Comparison of ENCODE assay signal across 9 mouse cellular contexts in genomic region chr12:31996877-31997276, GRCm38 (mm10). TPM values are rescaled to one million over a fixed set of nuclear protein-coding genes. Genes with fewer than 3 reads are reported as not detected.
A peak's percentile ranks its signal among the peaks of the same experiment; 100 is the strongest.
DNase-seq lines count a peak whose midpoint lies in the region; ATAC-seq and TF ChIP-seq lines count a peak whose summit lies in the region.
"Had no signal": no experiment of that assay in that cellular context is flagged by ENCODE, and none has a peak within 500 bp of the region (broad histone marks: within the 10 kb centered on the region; RNA-seq: fewer than 3 reads in every experiment).

No protein-coding gene starts in this region.

- H3K4me1 ChIP-seq in heart, embryonic 13.5 days, result peaks cover 36% of the 10 kb centered on the region

- no peak overlapping the region for H3ac ChIP-seq in myocyte (ENCODE audit: control insufficient read depth, insufficient read length)

- H3K4me2 ChIP-seq in heart, embryonic 13.5 days, result no peak overlapping the region
- peak overlapping the region; percentile 37 for H3K4me2 ChIP-seq in myocyte (ENCODE audit: low read depth)
- H3K4me2 ChIP-seq: hindbrain, embryonic 14.5 days had no signal

- intact Hi-C loops in heart, postnatal 25 days (cut with DNase I), result no loop called here

- no peak overlapping the region for H3K4me3 ChIP-seq in heart, embryonic 13.5 days
- H3K4me3 ChIP-seq in myocyte, result no peak overlapping the region

- H3K9ac ChIP-seq in heart, embryonic 13.5 days, result no peak overlapping the region
- H3K9ac ChIP-seq: hindbrain, embryonic 14.5 days had no signal

- WGBS in heart, embryonic 13.5 days, result 48% methylated on average over 5 of the region's 5 CpGs

- DNase-seq in heart, postnatal 25 days (ENCODE audit: low spot score), result no peak
- peak; percentile 5 to 8 for DNase-seq in kidney, postnatal 36 days
- DNase-seq in layer of hippocampus, adult 9-10 months (ENCODE audit: low spot score), result no peak
- no peak for DNase-seq in adrenal gland, postnatal 4 days (ENCODE audit: low spot score in 2 of 2)

- no peaks in the 10 kb centered on the region for H3K27me3 ChIP-seq in heart, embryonic 13.5 days (replicated peaks)
- H3K27me3 ChIP-seq in myocyte (ENCODE audit: control insufficient read depth, insufficient read depth, insufficient read length), result no peaks in the 10 kb centered on the region

- H3K27ac ChIP-seq in heart, embryonic 13.5 days (replicated peaks), result peak overlapping the region; percentile 48
- H3K27ac ChIP-seq: hindbrain, embryonic 14.5 days had no signal

- no peaks in the 10 kb centered on the region for H3K36me3 ChIP-seq in heart, embryonic 13.5 days
- H3K36me3 ChIP-seq in myocyte (ENCODE audit: control insufficient read depth, insufficient read depth), result peaks cover 7% of the 10 kb centered on the region

- no peaks in the 10 kb centered on the region for H3K9me3 ChIP-seq in heart, embryonic 13.5 days

- H3K79me2 ChIP-seq in myocyte (ENCODE audit: control insufficient read depth, insufficient read depth), result peaks cover 18% of the 10 kb centered on the region

- TF ChIP-seq POLR2A in myocyte (IDR thresholded peaks at IDR 0.05; ENCODE audit: insufficient read length, low read depth), result no peak

- no peak for ATAC-seq in heart, embryonic 13.5 days (ENCODE audit: extremely low read depth, insufficient number of reproducible peaks, low FRiP score, low TSS enrichment)
- ATAC-seq in activated CD4-positive, CD25-positive, alpha-beta regulatory T cell, adult 4 months, result peak; percentile 96
- ATAC-seq in frontal cortex, adult (ENCODE audit: low TSS enrichment), result no peak

TF ChIP-seq in myocyte, 11 proteins besides CTCF, POLR2A, EP300 and RAD21:
- TF ChIP-seq POLR2AphosphoS2 (IDR thresholded peaks at IDR 0.05; ENCODE audit: insufficient read length, low read depth), result no peak
- no peak for TF ChIP-seq TCF12 (IDR thresholded peaks at IDR 0.05; ENCODE audit: insufficient read depth, poor library complexity, severe bottlenecking)
- no peak for TF ChIP-seq MAX (IDR thresholded peaks at IDR 0.05; ENCODE audit: low read depth)
- TF ChIP-seq E2F4 (IDR thresholded peaks at IDR 0.05; ENCODE audit: insufficient read depth), result no peak
- no peak for TF ChIP-seq TCF3 (IDR thresholded peaks at IDR 0.05; ENCODE audit: insufficient read length, low read depth)
- no peak for TF ChIP-seq REST (IDR thresholded peaks at IDR 0.05; ENCODE audit: insufficient read depth, insufficient read length)
- TF ChIP-seq MYOG (IDR thresholded peaks at IDR 0.05; ENCODE audit: control insufficient read depth in 1 of 3, insufficient read depth in 1 of 3, insufficient read length in 2 of 3, low read depth in 2 of 3), result no peak
- TF ChIP-seq USF1 (IDR thresholded peaks at IDR 0.05; ENCODE audit: low read depth), result no peak
- TF ChIP-seq MYOD1 (IDR thresholded peaks at IDR 0.05; ENCODE audit: control insufficient read depth in 1 of 3, insufficient read length in 2 of 3, low read depth in 2 of 3), result no peak
- no peak for TF ChIP-seq CEBPB (IDR thresholded peaks at IDR 0.05; ENCODE audit: insufficient read depth, poor library complexity, severe bottlenecking)
- no peak for TF ChIP-seq SRF (IDR thresholded peaks at IDR 0.05; ENCODE audit: control insufficient read depth, insufficient read length, low read depth)

RNA-seq across cellular contexts. Expression of gene Hbp1, which starts 46.5 kb away (rescaled TPM):
- polyA plus RNA-seq in heart, embryonic 13.5 days (2015; fragmentation: Nextera tagmentation; extraction: Ambion mirVana), result 89.2 and 95.3 TPM in 2 replicates
- total RNA-seq in heart, postnatal 25 days (2021), result 10 to 100 TPM; 78.4 to 85.9 TPM
- polyA plus RNA-seq in activated CD4-positive, CD25-positive, alpha-beta regulatory T cell, adult 4 months (2017; shearing (Covaris generic)), result 100 to 1,000 TPM in 1 of 2 experiments, 10 to 100 TPM in 1; 96.5 to 144 TPM
- 37.0 TPM for polyA plus RNA-seq in myocyte (2012; fragmentation: generic; extraction: Trizol)
- 100 to 1,000 TPM; 140 to 148 TPM for total RNA-seq in adrenal gland, postnatal 4 days (2021)

Comparison
In these comparisons a context has a peak if more than half of its experiments do, and no peak if none do; other contexts are left out.
1. DNase-seq: peak in kidney, postnatal 36 days (2 of 2); none in heart, postnatal 25 days (single experiment), layer of hippocampus, adult 9-10 months (single experiment) and adrenal gland, postnatal 4 days (0 of 2).